Mouse (Mus musculus) CH12.LX (cell line): ENCODE data around the gene Svs1. TPM values are rescaled to one million over a fixed set of nuclear protein-coding genes. Genes with fewer than 3 reads are reported as not detected.
A peak's percentile ranks its signal among the peaks of the same experiment; 100 is the strongest.

Experiments used
- DNase-seq: peaks from one replicate; pipeline ENCODE4 v3.0.0-alpha.2; 2013; ENCODE audit errors: extremely low read depth
- H3K27ac ChIP-seq: 2 replicates; pipeline ENCODE4 v1.5.1; 2012; ENCODE audit warnings: low read depth, mild to moderate bottlenecking, control low read depth, moderate library complexity; ENCODE audit not compliant: insufficient read depth
- H3K27me3 ChIP-seq: replicated peaks from 2 replicates; pipeline ENCODE3; 2012; ENCODE audit warnings: inconsistent platforms
- H3K36me3 ChIP-seq, 2 experiments: replicated peaks in 1 of 2; 2 replicates each; pipeline versions ENCODE3 to v1.6.1; 2012; ENCODE audit warnings: inconsistent platforms in 1 of 2, low read length in 1 of 2, mild to moderate bottlenecking in 1 of 2, mixed read lengths in 1 of 2, moderate library complexity in 1 of 2; ENCODE audit not compliant: control insufficient read depth in 1 of 2, insufficient read depth in 1 of 2
- H3K4me1 ChIP-seq, 2 experiments: 2 replicates each; pipeline ENCODE4 v1.6.1; 2012; ENCODE audit warnings: inconsistent platforms in 1 of 2, moderate library complexity in 1 of 2; ENCODE audit not compliant: insufficient read depth in 2 of 2, control insufficient read depth in 1 of 2
- H3K4me2 ChIP-seq: 2 replicates; pipeline ENCODE4 v1.6.1; 2012; ENCODE audit warnings: low read depth, mild to moderate bottlenecking, control low read depth; ENCODE audit not compliant: poor library complexity, insufficient read depth, severe bottlenecking
- H3K4me3 ChIP-seq, 3 experiments: fragments of 150-350 bp in 1 of 3; sonication (generic) in 1 of 3; replicated peaks in 1 of 3; 2 replicates each; pipeline versions ENCODE3 to v1.5.1; 2011 to 2012; ENCODE audit warnings: low read depth in 2 of 3, low read length in 2 of 3, mild to moderate bottlenecking in 2 of 3, moderate library complexity in 2 of 3, control low read depth in 1 of 3, improper control_type of control experiment in 1 of 3, inconsistent platforms in 1 of 3, mixed read lengths in 1 of 3; ENCODE audit not compliant: poor library complexity in 1 of 3
- H3K79me2 ChIP-seq: replicated peaks from 2 replicates; pipeline ENCODE4 v1.6.1; 2012; ENCODE audit warnings: mild to moderate bottlenecking, moderate library complexity; ENCODE audit not compliant: control insufficient read depth, poor library complexity, insufficient read depth, severe bottlenecking; ENCODE audit errors: extremely low read depth
- H3K9ac ChIP-seq: 2 replicates; pipeline ENCODE4 v1.6.1; 2012; ENCODE audit warnings: low read depth, mild to moderate bottlenecking, control low read depth, moderate library complexity; ENCODE audit not compliant: insufficient read depth
- H3K9me3 ChIP-seq: replicated peaks from 2 replicates; pipeline ENCODE3; 2012; ENCODE audit warnings: low read length, inconsistent platforms, mixed read lengths
- BHLHE40 ChIP-seq: IDR thresholded peaks from 2 replicates; pipeline ENCODE4 v1.6.1; 2011; ENCODE audit warnings: mild to moderate bottlenecking, low read depth, low read length, improper control_type of control experiment
- CHD1 ChIP-seq: IDR thresholded peaks from 2 replicates; pipeline ENCODE4 v1.6.1; 2012; ENCODE audit warnings: low read depth, low read length, improper control_type of control experiment, inconsistent platforms
- CHD2 ChIP-seq: IDR thresholded peaks from 2 replicates; pipeline ENCODE4 v1.6.1; 2011; ENCODE audit warnings: low read length, improper control_type of control experiment
- E2F4 ChIP-seq: IDR thresholded peaks from 2 replicates; pipeline ENCODE4 v1.6.1; 2011; ENCODE audit warnings: low read depth, low read length, improper control_type of control experiment; ENCODE audit not compliant: insufficient replicate concordance
- ELF1 ChIP-seq: IDR thresholded peaks from 2 replicates; pipeline ENCODE4 v1.6.1; 2014; ENCODE audit warnings: low read depth, mild to moderate bottlenecking, inconsistent platforms, low read length, improper control_type of control experiment
- EP300 ChIP-seq: IDR thresholded peaks from 2 replicates; pipeline ENCODE4 v1.6.1; 2011; ENCODE audit warnings: low read length, improper control_type of control experiment
- GABPA ChIP-seq: IDR thresholded peaks from 2 replicates; pipeline ENCODE4 v1.6.1; 2012; ENCODE audit warnings: low read depth, low read length, improper control_type of control experiment, inconsistent platforms; ENCODE audit not compliant: insufficient replicate concordance
- JUN ChIP-seq: IDR thresholded peaks from 2 replicates; pipeline ENCODE4 v1.6.1; 2011; ENCODE audit warnings: low read depth, mild to moderate bottlenecking, low read length, improper control_type of control experiment, moderate library complexity; ENCODE audit not compliant: insufficient read depth
- JUND ChIP-seq: conservative IDR thresholded peaks from 2 replicates; pipeline ENCODE4 v1.6.1; 2011; ENCODE audit warnings: low read depth, low read length, improper control_type of control experiment
- MAFK ChIP-seq: IDR thresholded peaks from 2 replicates; pipeline ENCODE4 v1.6.1; 2011; ENCODE audit warnings: low read length, improper control_type of control experiment; ENCODE audit not compliant: insufficient replicate concordance
- NRF1 ChIP-seq: IDR thresholded peaks from 2 replicates; pipeline ENCODE4 v1.6.1; 2014; ENCODE audit warnings: low read depth, mild to moderate bottlenecking, inconsistent platforms, low read length, improper control_type of control experiment, moderate library complexity
- RAD21 ChIP-seq: IDR thresholded peaks from 2 replicates; pipeline ENCODE4 v1.6.1; 2011; ENCODE audit warnings: low read depth, mild to moderate bottlenecking, low read length, improper control_type of control experiment, moderate library complexity
- RCOR1 ChIP-seq: conservative IDR thresholded peaks from 2 replicates; pipeline ENCODE4 v1.6.1; 2012; ENCODE audit warnings: low read depth, mild to moderate bottlenecking, inconsistent platforms, low read length, improper control_type of control experiment
- TCF12 ChIP-seq: IDR thresholded peaks from 2 replicates; pipeline ENCODE4 v1.6.1; 2014; ENCODE audit warnings: low read depth, mild to moderate bottlenecking, inconsistent platforms, low read length, improper control_type of control experiment
- ZC3H11A ChIP-seq: IDR thresholded peaks from 2 replicates; pipeline ENCODE4 v1.6.1; 2012; ENCODE audit warnings: low read depth, mild to moderate bottlenecking, inconsistent platforms, low read length, improper control_type of control experiment
- ZNF384 ChIP-seq: IDR thresholded peaks from 2 replicates; pipeline ENCODE4 v1.6.1; 2012; ENCODE audit warnings: low read depth, low read length, improper control_type of control experiment, inconsistent platforms
- dilution Hi-C: fragments of 300-500 bp; cut with MboI; formaldehyde crosslinking; loops from 2 replicates; pipeline ENCODE4 v1.14.3; 2020; ENCODE audit warnings: low sequenced_read_pairs; ENCODE audit not compliant: extremely low pct_unique_long_range_greater_than_20kb, extremely low pct_ligation_motif_present
- in situ Hi-C: fragments of 300-500 bp; cut with MboI; formaldehyde crosslinking; loops from 3 replicates; pipeline ENCODE4 v1.14.3; 2019; ENCODE audit warnings: low sequenced_read_pairs, low pct_ligation_motif_present, low pct_unique_long_range_greater_than_20kb, mixed read lengths
- polyA plus RNA-seq: library from polyadenylated mRNA; unstranded; fragments of >175 nt; gene quantifications from 2 replicates; pipeline ENCODE4 v1.2.1, GENCODE M21; 2012; ENCODE audit warnings: low read depth; ENCODE audit not compliant: insufficient read length
- total RNA-seq, 2 experiments: library from RNA; depleted of rRNA; stranded (reverse); fragments of 300-350 nt in 1 of 2; fragments of >200 nt in 1 of 2; gene quantifications; 2 replicates each; pipeline ENCODE4 v1.2.3; 2012 to 2014

Svs1 gene
- total and polyA plus RNA-seq, 3 experiments = not detected

GRCm38 (mm10) chr6:49023315-49023714, 36.7 kb downstream of the Svs1 start:
- Histone ChIP-seq H3K9me3 (no peaks in the 10 kb centered on the region), H3K4me1 (no peaks in the 10 kb centered on the region), H3K79me2 (no peaks in the 10 kb centered on the region), H3K27ac (no peak overlapping the region), H3K9ac (no peak overlapping the region), H3K36me3 (no peaks in the 10 kb centered on the region), H3K4me3 (no peak overlapping the region), H3K27me3 (no peaks in the 10 kb centered on the region), H3K4me2 (no peak overlapping the region)
- TF ChIP-seq ELF1 (no peak), ZNF384 (no peak), RAD21 (no peak), MAFK (no peak), NRF1 (no peak), BHLHE40 (peak; percentile 72)
- no peak for DNase-seq
- in situ Hi-C loops (no loop called here), dilution Hi-C loops (no loop called here)

DNA sequence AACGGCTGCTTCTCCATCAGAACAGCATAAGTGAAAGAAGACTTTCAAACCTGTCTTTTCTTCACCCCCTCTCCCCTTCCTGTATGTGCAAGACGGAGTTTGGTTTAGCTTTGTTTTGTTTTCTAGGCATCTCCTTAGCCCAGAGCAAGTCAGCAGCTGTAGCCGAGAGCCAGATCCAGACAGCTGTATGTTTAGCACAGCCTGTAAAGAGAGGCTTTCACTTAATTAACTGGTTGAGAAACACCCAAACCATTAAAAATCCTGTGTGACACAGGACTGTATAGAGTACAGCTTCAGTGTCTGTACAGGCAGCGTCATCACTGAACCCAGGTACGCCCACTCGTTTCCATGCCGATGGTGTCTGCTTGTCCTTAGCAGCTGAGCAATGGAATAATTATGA, 38.6 kb downstream of the Svs1 start:
- Histone ChIP-seq H3K9ac (no peak overlapping the region), H3K4me3 (no peak overlapping the region), H3K27ac (no peak overlapping the region), H3K9me3 (no peaks in the 10 kb centered on the region), H3K36me3 (no peaks in the 10 kb centered on the region), H3K79me2 (no peaks in the 10 kb centered on the region), H3K4me1 (no peaks in the 10 kb centered on the region), H3K27me3 (no peaks in the 10 kb centered on the region), H3K4me2 (no peak overlapping the region)
- in situ Hi-C loops = no loop called here
- DNase-seq = no peak
- TF ChIP-seq ZNF384 (no peak), GABPA (no peak), EP300 (no peak), TCF12 (no peak)
- dilution Hi-C loops = no loop called here

- Histone ChIP-seq H3K4me1 (no peaks in the 10 kb centered on the region), H3K27me3 (no peaks in the 10 kb centered on the region), H3K9ac (no peak overlapping the region), H3K9me3 (no peaks in the 10 kb centered on the region), H3K36me3 (no peaks in the 10 kb centered on the region), H3K79me2 (no peaks in the 10 kb centered on the region), H3K4me3 (no peak overlapping the region), H3K4me2 (no peak overlapping the region), H3K27ac (no peak overlapping the region)
- dilution Hi-C loops (no loop called here), in situ Hi-C loops (no loop called here)
- TF ChIP-seq E2F4 = no peak
- TF ChIP-seq ELF1 = no peak
- TF ChIP-seq ZNF384 = no peak
- no peak for TF ChIP-seq ZC3H11A
- no peak for TF ChIP-seq CHD1
- no peak for TF ChIP-seq MAFK
- TF ChIP-seq JUND = no peak
- no peak for TF ChIP-seq JUN
- no peak for TF ChIP-seq RCOR1
- no peak for TF ChIP-seq CHD2
- no peak for DNase-seq
These were observed 39.8 kb downstream of the Svs1 start for GRCm38 (mm10) chr6:49026496-49026895.
